Mouse (Mus musculus) kidney, postnatal 0 days (tissue): Measurements from ENCODE around the gene Ttc9. TPM values are rescaled to one million over a fixed set of nuclear protein-coding genes. Genes with fewer than 3 reads are reported as not detected.

ENCODE experiments used
- ATAC-seq: fragments of 200-750 bp; cut with Nextera tagmentation; replicated peaks from 2 replicates; pipeline ENCODE4 v1.8.0; 2017; ENCODE audit warnings: low read depth, moderate number of reproducible peaks, moderate TSS enrichment, moderate library complexity; ENCODE audit not compliant: low FRiP score
- DNase-seq: peaks from one replicate; pipeline ENCODE4 v3.0.0-alpha.2; 2016; ENCODE audit warnings: low spot score
- H3K27ac ChIP-seq: fragments of 300-500 bp; sonication (generic); 2 replicates; pipeline ENCODE4 v1.5.1; 2014; ENCODE audit warnings: mild to moderate bottlenecking
- H3K27me3 ChIP-seq: fragments of 300-500 bp; sonication (generic); 2 replicates; pipeline ENCODE4 v1.6.1; 2014; ENCODE audit warnings: low read length, mixed read lengths; ENCODE audit not compliant: insufficient read depth
- H3K36me3 ChIP-seq: fragments of 300-500 bp; sonication (generic); 2 replicates; pipeline ENCODE4 v1.6.1; 2014; ENCODE audit warnings: low read length, mixed read lengths; ENCODE audit not compliant: insufficient read depth
- H3K4me1 ChIP-seq: fragments of 300-500 bp; sonication (generic); replicated peaks from 2 replicates; pipeline ENCODE4 v1.6.1; 2014; ENCODE audit warnings: antibody characterized with exemption, low read length, mixed read lengths; ENCODE audit not compliant: insufficient read depth
- H3K4me2 ChIP-seq: fragments of 300-500 bp; sonication (generic); 2 replicates; pipeline ENCODE4 v1.6.1; 2014; ENCODE audit warnings: mild to moderate bottlenecking, low read length, moderate library complexity, mixed read lengths
- H3K4me3 ChIP-seq: fragments of 300-500 bp; sonication (generic); replicated peaks from 2 replicates; pipeline ENCODE4 v1.5.1; 2014; ENCODE audit warnings: low read depth, low read length
- H3K9ac ChIP-seq: fragments of 300-500 bp; sonication (generic); 2 replicates; pipeline ENCODE4 v1.6.1; 2014; ENCODE audit warnings: low read depth, low read length
- H3K9me3 ChIP-seq: fragments of 300-500 bp; sonication (generic); replicated peaks from 2 replicates; pipeline ENCODE4 v1.6.1; 2016; ENCODE audit warnings: low read length, inconsistent platforms, mixed read lengths
- CTCF ChIP-seq: IDR thresholded peaks from 2 replicates; pipeline ENCODE4 v1.5.1; 2016; ENCODE audit warnings: antibody characterized with exemption, low read depth, mild to moderate bottlenecking, moderate library complexity
- WGBS: fragments of 180-500 bp; shearing (Covaris S2); extraction: QIAGEN DNeasy Blood & Tissue Kit; methylation state at CpG from one replicate; pipeline ENCODE4 v1.1.7; 2014; 5-methylcytosine and 5-hydroxymethylcytosine counted together
- polyA plus RNA-seq: library from polyadenylated mRNA; unstranded; fragments of >200 nt; fragmentation: Nextera tagmentation; extraction: Ambion mirVana; gene quantifications from 2 replicates; pipeline ENCODE4 v1.2.1, GENCODE M21; 2015

Gene Ttc9
- polyA plus RNA-seq, 1 experiment from 2014 or later = 2.1 TPM

GRCm38 (mm10) chr12:81675557-81675956 is 44.5 kb downstream of the Ttc9 start:
- WGBS = 69% methylated on average over 2 of the region's 2 CpGs
- no peak for TF ChIP-seq CTCF
- H3K4me3 ChIP-seq = no peak overlapping the region

GRCm38 (mm10) chr12:81679807-81680529 is 48.9 kb downstream of the Ttc9 start:
- WGBS = 63% methylated on average over 7 of the region's 7 CpGs
- no peaks in the 10 kb centered on the region for H3K9me3 ChIP-seq
- no peaks in the 10 kb centered on the region for H3K27me3 ChIP-seq
- no peak overlapping the region for H3K4me3 ChIP-seq
- H3K36me3 ChIP-seq = no peaks in the 10 kb centered on the region
- ATAC-seq (no peak), DNase-seq (no peak)
- no peak for TF ChIP-seq CTCF
- no peaks in the 10 kb centered on the region for H3K4me1 ChIP-seq
- no peak overlapping the region for H3K27ac ChIP-seq
- H3K9ac ChIP-seq = no peak overlapping the region
- no peak overlapping the region for H3K4me2 ChIP-seq

More at GRCm38 (mm10) chr12:81675557-81675956, 44.5 kb downstream of the Ttc9 start:
- ATAC-seq = no peak
- no peaks in the 10 kb centered on the region for H3K9me3 ChIP-seq
- no peak overlapping the region for H3K27ac ChIP-seq
- no peaks in the 10 kb centered on the region for H3K4me1 ChIP-seq
- H3K9ac ChIP-seq = no peak overlapping the region
- no peaks in the 10 kb centered on the region for H3K27me3 ChIP-seq
- no peaks in the 10 kb centered on the region for H3K36me3 ChIP-seq
- no peak overlapping the region for H3K4me2 ChIP-seq
- no peak for DNase-seq

- 70% methylated on average over 11 of the region's 11 CpGs for WGBS
- H3K4me3 ChIP-seq = no peak overlapping the region
- DNase-seq = no peak
- H3K9me3 ChIP-seq = no peaks in the 10 kb centered on the region
- no peaks in the 10 kb centered on the region for H3K27me3 ChIP-seq
- TF ChIP-seq CTCF = no peak
- H3K4me2 ChIP-seq = no peak overlapping the region
- H3K36me3 ChIP-seq = no peaks in the 10 kb centered on the region
- no peak overlapping the region for H3K9ac ChIP-seq
- no peak for ATAC-seq
- H3K4me1 ChIP-seq = no peaks in the 10 kb centered on the region
- H3K27ac ChIP-seq = no peak overlapping the region
Observed at GRCm38 (mm10) chr12:81683395-81683794, 52.3 kb downstream of the Ttc9 start.

- 74% methylated on average over 6 of the region's 6 CpGs for WGBS
- H3K4me3 ChIP-seq = no peak overlapping the region
- ATAC-seq = no peak
Observed at GRCm38 (mm10) chr12:81684096-81684495, 53.0 kb downstream of the Ttc9 start.

GRCm38 (mm10) chr12:81685981-81686380 is 54.9 kb downstream of the Ttc9 start:
- DNase-seq = no peak
- Histone ChIP-seq H3K4me2 (no peak overlapping the region), H3K4me3 (no peak overlapping the region), H3K27ac (no peak overlapping the region), H3K36me3 (no peaks in the 10 kb centered on the region), H3K9ac (no peak overlapping the region), H3K4me1 (no peaks in the 10 kb centered on the region), H3K27me3 (no peaks in the 10 kb centered on the region), H3K9me3 (no peaks in the 10 kb centered on the region)
- no peak for ATAC-seq
- no peak for TF ChIP-seq CTCF
- whole genome bisulfite sequencing = 70% methylated on average over 3 of the region's 3 CpGs

More at GRCm38 (mm10) chr12:81684096-81684495, 53.0 kb downstream of the Ttc9 start:
- Histone ChIP-seq H3K4me1 (no peaks in the 10 kb centered on the region), H3K4me2 (no peak overlapping the region), H3K27me3 (no peaks in the 10 kb centered on the region), H3K27ac (no peak overlapping the region), H3K36me3 (no peaks in the 10 kb centered on the region), H3K9ac (no peak overlapping the region), H3K9me3 (no peaks in the 10 kb centered on the region)
- TF ChIP-seq CTCF = no peak
- no peak for DNase-seq

- H3K9ac ChIP-seq = no peak overlapping the region
- no peak overlapping the region for H3K27ac ChIP-seq
- WGBS = 57% methylated on average over 12 of the region's 12 CpGs
- H3K4me3 ChIP-seq = no peak overlapping the region
- H3K4me2 ChIP-seq = no peak overlapping the region
- no peak for DNase-seq
- H3K9me3 ChIP-seq = no peaks in the 10 kb centered on the region
- TF ChIP-seq CTCF = no peak
- ATAC-seq = no peak
- H3K36me3 ChIP-seq = no peaks in the 10 kb centered on the region
- no peaks in the 10 kb centered on the region for H3K27me3 ChIP-seq
- no peaks in the 10 kb centered on the region for H3K4me1 ChIP-seq
Observed at GRCm38 (mm10) chr12:81686406-81687117, 55.5 kb downstream of the Ttc9 start.
